Mouse (Mus musculus): ENCODE measurements around the gene Cep164.

GRCm38 (mm10) chr9:45839139-45839981 lies 10.9 kb upstream of the Cep164 start:
- TF ChIP-seq CTCF (IDR thresholded peaks at IDR 0.05; ENCODE audit: low read depth) (no peak), EP300 (IDR thresholded peaks at IDR 0.05; ENCODE audit: low read depth) (no peak)
